Mouse (Mus musculus): ENCODE measurements at regions not wholly inside any gene's neighbourhood (a gene's known extent, or its start where the extent isn't known, plus 50 kb on each side); places are given as distances from the start of the nearest gene placed in this dataset.
A peak's percentile ranks its signal among the peaks of the same experiment; 100 is the strongest.

GRCm38 (mm10) chr13:59338436-59338835 is 246.6 kb downstream of the Agtpbp1 start:
- Histone ChIP-seq H3K4me1 (replicated peaks; ENCODE audit: low read depth, low read length) (peaks cover 6% of the 10 kb centered on the region), H3K4me3 (replicated peaks; ENCODE audit: low read length) (no peak overlapping the region), H3K36me3 (ENCODE audit: insufficient read depth, low read length) (no peaks in the 10 kb centered on the region), H3K27me3 (ENCODE audit: insufficient read depth, low read length) (peaks cover 33% of the 10 kb centered on the region), H3K9me3 (ENCODE audit: low read length) (peaks cover 12% of the 10 kb centered on the region)
- no peak for TF ChIP-seq POU5F1 (IDR thresholded peaks at IDR 0.05; ENCODE audit: borderline replicate concordance, low read length)
- TF ChIP-seq CTCF (conservative IDR thresholded peaks at IDR 0.05; ENCODE audit: low read length): no peak
- TF ChIP-seq NANOG (IDR thresholded peaks at IDR 0.05; ENCODE audit: borderline replicate concordance, low read length): no peak

- no peaks in the 10 kb centered on the region for H3K36me3 ChIP-seq (ENCODE audit: insufficient read depth, low read length)
- H3K27me3 ChIP-seq (ENCODE audit: insufficient read depth, low read length): peaks cover 17% of the 10 kb centered on the region
- no peak overlapping the region for H3K4me3 ChIP-seq (replicated peaks; ENCODE audit: low read length)
- H3K4me1 ChIP-seq (replicated peaks; ENCODE audit: low read depth, low read length): peaks cover 21% of the 10 kb centered on the region
- H3K9me3 ChIP-seq (ENCODE audit: low read length): no peaks in the 10 kb centered on the region
- TF ChIP-seq CTCF (conservative IDR thresholded peaks at IDR 0.05; ENCODE audit: low read length) (no peak), POU5F1 (IDR thresholded peaks at IDR 0.05; ENCODE audit: borderline replicate concordance, low read length) (no peak), NANOG (IDR thresholded peaks at IDR 0.05; ENCODE audit: borderline replicate concordance, low read length) (no peak)
Measured at GRCm38 (mm10) chr13:59323933-59324332, 261.1 kb downstream of the Agtpbp1 start.

GRCm38 (mm10) chr13:59323441-59323840 is 261.6 kb downstream of the Agtpbp1 start:
- Histone ChIP-seq H3K36me3 (ENCODE audit: insufficient read depth, low read length) (no peaks in the 10 kb centered on the region), H3K27me3 (ENCODE audit: insufficient read depth, low read length) (peaks cover 17% of the 10 kb centered on the region), H3K9me3 (ENCODE audit: low read length) (no peaks in the 10 kb centered on the region), H3K4me1 (replicated peaks; ENCODE audit: low read depth, low read length) (peaks cover 26% of the 10 kb centered on the region), H3K4me3 (replicated peaks; ENCODE audit: low read length) (no peak overlapping the region)
- TF ChIP-seq CTCF (conservative IDR thresholded peaks at IDR 0.05; ENCODE audit: low read length): no peak
- TF ChIP-seq POU5F1 (IDR thresholded peaks at IDR 0.05; ENCODE audit: borderline replicate concordance, low read length): no peak
- no peak for TF ChIP-seq NANOG (IDR thresholded peaks at IDR 0.05; ENCODE audit: borderline replicate concordance, low read length)

GRCm38 (mm10) chr13:59320261-59320660 is 264.8 kb downstream of the Agtpbp1 start:
- TF ChIP-seq CTCF (conservative IDR thresholded peaks at IDR 0.05; ENCODE audit: low read length) (no peak), POU5F1 (IDR thresholded peaks at IDR 0.05; ENCODE audit: borderline replicate concordance, low read length) (no peak), NANOG (IDR thresholded peaks at IDR 0.05; ENCODE audit: borderline replicate concordance, low read length) (no peak)

GRCm38 (mm10) chr13:59317458-59318005 is 267.5 kb downstream of the Agtpbp1 start:
- Histone ChIP-seq H3K4me3 (replicated peaks; ENCODE audit: low read length) (no peak overlapping the region), H3K27me3 (ENCODE audit: insufficient read depth, low read length) (0 out of 2 replicates have a peak, but pooled peaks cover 5% of the 10 kb centered on the region)
- TF ChIP-seq POU5F1 (IDR thresholded peaks at IDR 0.05; ENCODE audit: borderline replicate concordance, low read length) (no peak), NANOG (IDR thresholded peaks at IDR 0.05; ENCODE audit: borderline replicate concordance, low read length) (no peak), CTCF (conservative IDR thresholded peaks at IDR 0.05; ENCODE audit: low read length) (no peak)

More at GRCm38 (mm10) chr13:59320261-59320660, 264.8 kb downstream of the Agtpbp1 start:
- no peak overlapping the region for H3K4me3 ChIP-seq (replicated peaks; ENCODE audit: low read length)
- H3K9me3 ChIP-seq (ENCODE audit: low read length): no peaks in the 10 kb centered on the region
- peaks cover 31% of the 10 kb centered on the region for H3K4me1 ChIP-seq (replicated peaks; ENCODE audit: low read depth, low read length)
- peaks cover 19% of the 10 kb centered on the region; the same call in 1 of the 2 replicates for H3K27me3 ChIP-seq (ENCODE audit: insufficient read depth, low read length)
- H3K36me3 ChIP-seq (ENCODE audit: insufficient read depth, low read length): no peaks in the 10 kb centered on the region

GRCm38 (mm10) chr13:59315811-59316210 is 269.2 kb downstream of the Agtpbp1 start:
- 0 out of 2 replicates have a peak, but pooled peaks cover 2% of the 10 kb centered on the region for H3K27me3 ChIP-seq (ENCODE audit: insufficient read depth, low read length)
- no peaks in the 10 kb centered on the region for H3K36me3 ChIP-seq (ENCODE audit: insufficient read depth, low read length)
- no peaks in the 10 kb centered on the region for H3K9me3 ChIP-seq (ENCODE audit: low read length)
- no peak overlapping the region for H3K4me3 ChIP-seq (replicated peaks; ENCODE audit: low read length)
- H3K4me1 ChIP-seq (replicated peaks; ENCODE audit: low read depth, low read length): peaks cover 28% of the 10 kb centered on the region
- TF ChIP-seq CTCF (conservative IDR thresholded peaks at IDR 0.05; ENCODE audit: low read length) (no peak), NANOG (IDR thresholded peaks at IDR 0.05; ENCODE audit: borderline replicate concordance, low read length) (no peak), POU5F1 (IDR thresholded peaks at IDR 0.05; ENCODE audit: borderline replicate concordance, low read length) (no peak)

More at GRCm38 (mm10) chr13:59317458-59318005, 267.5 kb downstream of the Agtpbp1 start:
- no peaks in the 10 kb centered on the region for H3K36me3 ChIP-seq (ENCODE audit: insufficient read depth, low read length)
- H3K9me3 ChIP-seq (ENCODE audit: low read length): no peaks in the 10 kb centered on the region
- peaks cover 31% of the 10 kb centered on the region for H3K4me1 ChIP-seq (replicated peaks; ENCODE audit: low read depth, low read length)

GRCm38 (mm10) chr13:59314419-59314818 is 270.6 kb downstream of the Agtpbp1 start:
- H3K4me3 ChIP-seq (replicated peaks; ENCODE audit: low read length): no peak overlapping the region
- no peaks in the 10 kb centered on the region for H3K9me3 ChIP-seq (ENCODE audit: low read length)
- peak; percentile 73 for TF ChIP-seq CTCF (conservative IDR thresholded peaks at IDR 0.05; ENCODE audit: low read length)
- TF ChIP-seq NANOG (IDR thresholded peaks at IDR 0.05; ENCODE audit: borderline replicate concordance, low read length): no peak
- no peak for TF ChIP-seq POU5F1 (IDR thresholded peaks at IDR 0.05; ENCODE audit: borderline replicate concordance, low read length)
- H3K4me1 ChIP-seq (replicated peaks; ENCODE audit: low read depth, low read length): peaks cover 15% of the 10 kb centered on the region
- no peaks in the 10 kb centered on the region for H3K36me3 ChIP-seq (ENCODE audit: insufficient read depth, low read length)
- H3K27me3 ChIP-seq (ENCODE audit: insufficient read depth, low read length): 0 out of 2 replicates have a peak, but pooled peaks cover 2% of the 10 kb centered on the region

GRCm38 (mm10) chr13:59313725-59314330 is 271.2 kb downstream of the Agtpbp1 start:
- Histone ChIP-seq H3K9me3 (ENCODE audit: low read length) (no peaks in the 10 kb centered on the region), H3K4me3 (replicated peaks; ENCODE audit: low read length) (no peak overlapping the region), H3K4me1 (replicated peaks; ENCODE audit: low read depth, low read length) (peaks cover 10% of the 10 kb centered on the region), H3K27me3 (ENCODE audit: insufficient read depth, low read length) (0 out of 2 replicates have a peak, but pooled peaks cover 2% of the 10 kb centered on the region), H3K36me3 (ENCODE audit: insufficient read depth, low read length) (no peaks in the 10 kb centered on the region)
- TF ChIP-seq POU5F1 (IDR thresholded peaks at IDR 0.05; ENCODE audit: borderline replicate concordance, low read length): no peak
- no peak for TF ChIP-seq NANOG (IDR thresholded peaks at IDR 0.05; ENCODE audit: borderline replicate concordance, low read length)
- no peak for TF ChIP-seq CTCF (conservative IDR thresholded peaks at IDR 0.05; ENCODE audit: low read length)

All from E14TG2a.4 (cell line).